Mouse (Mus musculus) megakaryocyte, adult 5-6 weeks (primary cell): Measurements from ENCODE around the gene Capn10. TPM values are rescaled to one million over a fixed set of nuclear protein-coding genes. Genes with fewer than 3 reads are reported as not detected.
A peak's percentile ranks its signal among the peaks of the same experiment; 100 is the strongest.
"Not testable (repeated sequence)": the region's sequence is repeated elsewhere in the genome, so short reads cannot be mapped to it uniquely, and the experiment has no call there.

Experiments used
- ATAC-seq: 2 replicates; pipeline ENCODE4 v1.8.0; 2016; ENCODE audit warnings: mild to moderate bottlenecking, inconsistent platforms; ENCODE audit not compliant: poor library complexity, severe bottlenecking
- total RNA-seq, 2 experiments: library from RNA; stranded (forward) in 1 of 2; stranded (reverse) in 1 of 2; fragments of 153-499, 151-499 nt in 1 of 2; fragments of 221-1000, 200-1000 nt in 1 of 2; gene quantifications; 2 replicates each; pipeline versions ENCODE4 v1.2.3 to v1.2.4; 2015 to 2017

Gene Capn10
- total RNA-seq, 2 experiments from 2014 or later: 5.2 to 6.4 TPM

DNA sequence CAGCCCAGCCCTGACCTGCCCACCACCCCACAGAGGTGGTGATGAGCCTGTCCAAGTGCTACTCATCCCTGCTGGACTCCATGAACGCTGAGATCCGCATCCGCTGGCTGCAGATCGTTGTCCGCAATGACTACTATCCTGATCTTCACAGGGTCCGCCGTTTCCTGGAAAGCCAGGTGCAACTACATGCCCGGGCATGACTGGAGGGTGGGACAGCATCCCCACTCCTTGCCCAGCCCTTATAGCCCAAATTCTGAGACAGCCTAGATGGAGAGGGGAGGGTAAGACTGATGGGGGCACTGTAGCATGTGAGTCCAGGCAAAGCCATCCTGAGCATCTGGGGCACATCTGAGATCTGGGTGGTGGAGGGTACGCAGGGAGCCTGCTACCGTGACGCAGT, 15.0 kb upstream of the Capn10 start:
- ATAC-seq: no peak

DNA sequence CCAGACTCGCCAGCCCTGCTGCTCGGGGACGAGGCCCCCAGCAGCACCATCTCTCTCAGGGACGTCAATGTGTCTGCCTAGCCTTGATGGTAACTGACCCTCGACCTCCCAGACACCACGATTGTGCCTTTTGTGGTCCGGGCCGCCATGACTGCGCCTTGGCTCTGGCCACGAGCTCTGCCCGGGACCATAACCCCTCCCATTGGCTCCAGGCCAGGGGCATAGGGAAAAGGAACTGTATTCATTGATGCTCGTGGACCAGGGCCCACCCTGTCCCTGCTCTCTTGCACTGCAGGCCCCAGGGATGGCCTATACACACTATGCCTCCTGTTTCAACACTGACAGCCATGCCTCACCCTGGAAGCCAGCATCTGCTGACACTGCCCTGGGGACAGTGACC, 14.4 kb upstream of the Capn10 start:
- ATAC-seq: no peak

DNA sequence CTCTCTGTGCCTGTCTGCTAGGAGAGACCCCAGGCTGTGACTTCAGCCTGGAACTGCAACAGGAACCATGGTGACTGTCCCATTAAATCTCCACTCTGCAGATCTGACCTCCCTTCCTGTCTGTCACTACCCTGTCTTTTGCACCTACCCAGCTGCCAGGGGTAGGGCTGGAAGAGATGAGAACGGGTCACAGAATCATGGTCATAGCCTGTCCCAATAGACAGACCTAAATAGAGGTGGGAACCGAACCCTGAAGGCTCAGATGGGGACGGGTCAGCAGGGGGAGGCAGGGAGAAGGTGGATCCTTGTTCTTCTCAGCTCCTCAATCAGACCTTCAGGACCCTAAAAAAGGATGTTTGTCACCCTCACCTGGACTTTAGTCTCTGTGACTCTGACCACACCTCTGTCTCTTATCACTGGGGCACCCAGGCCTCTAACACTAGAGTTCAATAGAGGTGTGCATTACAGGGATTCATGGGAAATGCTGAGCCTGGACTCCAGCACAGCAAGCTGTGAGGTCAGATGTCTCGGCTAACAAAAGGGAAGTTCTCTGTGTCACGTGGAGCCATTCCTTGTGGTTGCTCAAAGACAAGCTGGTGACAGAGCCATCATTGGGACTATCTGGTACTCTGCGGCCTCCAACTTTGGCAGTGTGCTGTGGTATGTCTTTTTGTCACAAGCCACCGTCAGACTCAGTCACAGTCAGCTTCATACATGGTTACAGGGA, 13.5 kb upstream of the Capn10 start:
- ATAC-seq: peak; percentile 83

DNA sequence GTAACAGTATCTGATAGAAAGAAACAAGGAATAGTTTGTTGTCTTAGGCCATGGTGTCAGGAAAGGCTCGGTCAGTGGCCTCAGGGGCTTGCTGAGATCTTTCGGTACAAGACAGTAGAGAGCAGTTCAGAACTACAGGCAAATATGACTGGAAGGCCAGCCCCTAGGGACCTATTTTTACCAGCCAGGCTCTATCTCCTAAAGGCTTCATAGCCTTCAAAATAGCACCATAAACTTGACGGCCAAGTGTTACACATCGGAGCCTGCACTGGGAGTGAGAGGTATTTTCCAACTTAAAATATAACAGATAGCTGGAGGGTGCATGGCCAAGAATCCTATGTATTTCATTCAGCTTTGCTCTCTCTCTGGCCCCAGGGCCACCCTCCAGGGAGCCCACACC, 12.7 kb upstream of the Capn10 start:
- no peak for ATAC-seq

DNA sequence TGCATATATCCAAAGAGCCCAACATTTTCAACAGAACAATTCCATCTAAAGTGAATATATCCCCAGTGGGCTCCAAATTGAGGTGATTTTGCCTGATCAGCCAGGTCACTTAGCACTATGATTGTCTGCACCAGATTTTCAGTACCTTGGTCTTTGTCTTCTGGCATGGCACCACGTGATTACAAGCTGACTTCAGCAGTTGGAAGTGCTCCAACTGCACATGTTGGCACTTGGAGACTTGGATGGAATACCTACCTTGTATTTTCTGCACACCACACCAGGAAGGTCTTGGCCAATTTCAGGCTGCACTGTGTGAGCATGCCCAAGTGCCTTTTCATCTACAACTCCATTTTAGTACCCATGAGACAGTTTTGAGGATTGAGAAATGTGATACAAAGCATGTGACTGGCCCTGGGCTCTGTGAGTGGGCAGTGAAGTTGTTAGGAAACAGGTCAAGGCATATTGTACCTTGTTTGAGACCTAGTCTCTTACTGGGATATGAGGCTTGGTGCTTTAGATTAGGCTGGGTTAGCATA, 3.9 kb upstream of the Capn10 start:
- no peak for ATAC-seq

DNA sequence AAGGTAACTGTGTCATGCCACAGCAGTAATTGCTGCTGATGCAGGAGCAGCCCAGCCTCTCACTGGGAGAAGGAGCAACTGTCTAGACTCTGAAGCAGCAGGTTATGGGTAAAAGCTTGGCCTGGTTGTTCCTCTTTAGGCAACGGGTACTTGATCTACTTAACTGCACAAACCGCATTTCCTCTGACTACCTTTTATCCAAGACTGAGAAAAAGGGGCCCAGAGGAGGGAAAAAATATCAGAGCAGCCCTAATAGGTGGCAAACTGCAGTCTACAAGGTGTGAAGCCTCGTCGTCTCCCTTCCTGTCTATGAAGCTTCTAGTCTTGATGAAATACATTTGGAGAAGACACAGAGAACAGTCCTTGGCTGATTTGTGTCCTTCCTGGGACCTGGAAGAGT, 565 bp upstream of the Capn10 start:
- ATAC-seq: peak; percentile 24; the same call in 1 of the 2 replicates

DNA sequence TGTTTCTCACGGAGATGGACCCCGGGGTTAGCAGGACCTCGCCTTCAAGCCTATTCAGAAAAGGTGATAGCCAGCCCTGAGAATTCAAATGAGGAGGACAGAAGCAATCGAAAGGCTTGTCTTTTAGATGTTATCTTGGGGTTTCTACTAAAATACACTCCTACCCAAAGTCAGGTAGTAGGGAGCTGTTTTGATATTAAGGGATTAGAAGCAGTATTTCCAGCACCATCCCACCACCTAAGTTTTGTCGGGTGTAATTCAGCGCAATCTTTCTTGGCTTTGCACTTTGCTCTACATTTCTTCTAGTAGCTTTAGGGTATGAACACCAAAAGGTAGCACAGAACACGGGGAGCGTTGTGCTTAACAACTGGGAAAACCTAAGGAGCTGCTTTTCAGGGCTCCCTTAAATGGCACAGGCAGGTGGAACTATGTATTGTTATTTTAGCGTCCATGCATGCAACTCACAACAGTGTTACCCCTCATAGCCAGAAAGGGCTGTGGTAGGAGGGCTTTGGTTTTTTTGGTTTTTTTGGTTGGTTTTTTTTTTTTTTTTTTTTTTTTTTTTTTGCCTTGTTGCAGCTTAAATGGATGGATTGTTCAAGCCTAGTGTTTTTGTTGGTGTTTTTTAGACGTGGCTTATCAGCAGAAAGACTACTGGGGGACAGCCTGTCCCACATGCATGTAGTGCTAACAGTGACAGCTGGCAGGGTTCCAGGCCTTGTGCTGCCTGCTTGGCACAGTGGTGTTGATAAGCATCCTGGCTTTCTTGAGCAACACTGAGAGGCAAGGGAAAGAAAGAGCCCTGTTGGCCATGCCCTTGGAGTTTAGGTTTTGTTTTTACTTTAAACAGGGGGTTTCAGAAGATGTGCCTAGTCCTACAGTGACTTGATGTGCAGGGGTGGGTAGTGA, 1.1 kb downstream of the Capn10 start:
- no peak for ATAC-seq

DNA sequence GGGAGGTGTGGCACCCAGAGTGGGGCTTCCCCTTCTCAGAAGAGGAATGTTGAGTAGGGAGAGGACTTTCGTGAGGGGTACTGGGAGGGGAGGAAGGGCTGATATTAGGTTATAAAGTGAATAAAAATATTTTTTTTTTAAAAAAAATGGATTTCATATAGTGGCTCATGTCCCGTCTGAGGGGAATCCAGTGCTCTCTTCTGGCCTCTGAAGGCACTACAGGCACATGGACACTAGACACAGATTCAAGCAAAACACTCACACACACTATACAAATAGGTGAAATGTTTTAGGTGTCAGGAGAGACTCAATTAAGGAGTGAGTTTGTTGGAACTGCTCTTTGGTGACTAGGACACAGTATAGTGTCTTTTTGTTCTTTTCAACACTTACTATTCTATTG, 1.8 kb downstream of the Capn10 start:
- no peak for ATAC-seq

DNA sequence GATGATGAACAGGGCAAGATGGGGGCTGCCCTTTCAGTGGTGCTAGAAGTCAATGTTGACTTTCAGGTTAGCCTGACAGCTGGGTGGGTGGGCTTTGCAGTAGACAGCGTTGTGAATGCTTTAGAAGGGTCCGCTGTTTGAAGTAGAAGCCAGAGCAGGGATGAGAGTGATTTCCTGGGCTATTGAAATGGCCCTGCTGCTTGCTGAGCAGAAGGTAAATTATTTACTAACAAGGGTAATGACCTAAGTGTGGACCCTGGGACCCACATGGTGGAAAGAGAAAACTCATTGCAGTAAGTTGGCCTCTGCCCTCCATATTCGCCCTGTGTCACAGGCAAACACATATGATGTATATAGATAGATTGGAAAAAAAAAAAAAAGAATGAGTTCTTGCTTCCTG, 2.3 kb downstream of the Capn10 start:
- ATAC-seq: no peak

DNA sequence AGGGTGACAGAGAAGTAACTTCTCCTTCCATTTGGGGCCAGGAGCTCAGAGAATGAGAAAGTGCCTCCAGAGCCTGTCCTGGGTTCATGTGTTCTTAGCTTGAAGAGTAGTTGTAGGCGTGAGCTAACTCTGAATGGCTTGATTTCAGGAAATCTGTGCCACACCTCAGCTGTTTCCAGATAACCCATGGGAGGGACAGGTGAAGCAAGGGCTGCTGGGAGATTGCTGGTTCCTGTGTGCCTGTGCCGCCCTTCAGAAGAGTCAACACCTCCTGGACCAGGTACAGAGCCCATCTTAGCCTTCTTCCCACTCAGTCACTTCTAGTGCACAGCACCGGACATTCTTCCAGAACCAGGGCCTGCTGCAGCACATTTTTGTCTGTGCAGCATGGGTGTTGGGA, 3.6 kb downstream of the Capn10 start:
- ATAC-seq: no peak

DNA sequence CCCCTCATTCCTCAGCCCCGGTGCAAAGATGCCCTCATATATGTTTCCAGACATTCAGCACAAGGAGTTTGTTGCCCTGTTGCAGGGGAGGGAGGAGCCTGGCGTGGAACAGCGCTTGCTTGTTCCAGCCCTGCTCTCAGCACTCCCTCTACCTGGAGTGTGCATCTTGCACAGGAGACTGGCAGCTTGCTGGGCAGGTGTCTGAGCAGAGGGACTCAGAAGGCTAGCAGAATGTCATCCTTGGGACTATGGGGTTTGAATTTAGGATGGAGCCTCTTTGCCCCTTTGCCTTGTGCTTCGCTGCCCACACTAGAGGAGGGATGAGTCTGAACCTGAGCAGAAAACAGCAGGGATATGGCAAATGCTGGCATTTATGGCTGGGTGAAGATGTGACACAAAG, 5.6 kb downstream of the Capn10 start:
- no peak for ATAC-seq

DNA sequence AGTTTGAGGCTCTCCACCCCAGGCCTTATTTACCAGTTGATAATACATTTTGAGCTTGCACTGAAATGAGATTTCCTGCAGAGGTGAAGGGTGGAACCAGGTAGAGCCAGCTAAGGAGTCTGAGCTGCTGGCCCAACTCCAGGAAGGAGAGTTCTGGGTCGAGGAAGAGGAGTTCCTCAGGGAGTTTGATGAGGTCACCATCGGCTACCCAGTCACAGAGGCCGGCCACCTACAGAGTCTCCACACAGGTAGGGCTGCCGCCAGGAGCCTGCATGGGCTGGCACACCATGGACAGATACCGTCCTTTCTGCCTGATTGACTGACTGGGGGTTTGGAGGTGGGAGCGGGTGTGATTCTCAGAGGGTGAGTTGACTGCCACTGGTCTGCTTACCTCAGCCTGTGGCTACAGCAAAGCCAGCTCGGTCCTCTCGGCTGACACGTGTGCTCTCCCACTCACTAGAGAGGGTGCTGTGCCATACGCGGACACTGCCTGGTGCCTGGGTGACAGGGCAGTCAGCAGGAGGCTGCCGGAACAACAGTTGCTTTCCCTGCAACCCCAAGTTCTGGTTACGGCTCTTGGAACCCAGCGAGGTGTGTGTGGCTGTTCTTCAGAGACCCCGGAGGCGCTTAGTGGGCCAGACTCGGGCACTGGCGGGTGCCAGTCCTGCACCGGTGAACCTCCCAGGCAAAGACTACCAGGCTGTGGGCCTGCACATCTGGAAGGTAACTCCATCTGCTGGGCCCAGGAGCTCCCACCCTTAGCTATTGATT, 9.2 kb downstream of the Capn10 start:
- ATAC-seq: no peak

DNA sequence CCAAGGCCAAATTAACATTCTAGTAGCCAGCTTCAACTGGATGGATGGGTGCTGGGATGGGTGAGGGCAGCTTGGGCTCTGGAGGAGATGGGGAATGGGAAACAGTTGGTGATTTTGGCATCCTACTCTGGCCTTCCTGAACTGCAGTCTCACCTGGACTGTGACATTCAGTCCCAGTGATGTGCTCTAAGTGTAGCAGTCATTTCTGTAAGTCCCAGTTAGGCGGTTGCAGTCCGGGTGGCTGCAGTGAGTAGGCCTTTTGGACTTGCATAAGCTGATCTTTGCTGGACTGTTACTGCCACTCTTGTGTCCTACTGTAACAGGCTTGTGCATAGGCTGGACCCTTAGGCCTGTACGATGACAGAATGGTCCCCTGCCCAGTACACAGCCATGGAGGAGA, 13.8 kb downstream of the Capn10 start:
- ATAC-seq: no peak

DNA sequence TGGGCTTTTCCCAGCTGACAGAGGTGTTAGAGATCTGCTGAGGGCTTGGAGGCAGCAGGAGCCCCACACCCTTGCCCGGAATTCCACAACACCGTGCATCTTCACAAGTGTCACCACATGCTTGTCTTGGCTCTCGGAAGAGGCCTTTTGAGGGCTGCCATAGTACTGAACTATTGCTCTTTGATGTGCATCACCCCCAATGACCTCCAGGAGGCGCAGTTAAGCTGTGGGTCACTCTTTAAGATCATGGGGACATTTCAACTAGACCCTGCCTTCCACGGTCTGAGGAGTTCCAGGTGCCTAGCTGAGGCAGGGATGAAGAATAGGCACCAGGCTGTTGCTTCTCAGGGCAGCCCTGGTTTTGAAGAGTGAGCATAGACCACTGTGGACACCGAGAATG, 15.2 kb downstream of the Capn10 start:
- ATAC-seq: peak; percentile 64

DNA sequence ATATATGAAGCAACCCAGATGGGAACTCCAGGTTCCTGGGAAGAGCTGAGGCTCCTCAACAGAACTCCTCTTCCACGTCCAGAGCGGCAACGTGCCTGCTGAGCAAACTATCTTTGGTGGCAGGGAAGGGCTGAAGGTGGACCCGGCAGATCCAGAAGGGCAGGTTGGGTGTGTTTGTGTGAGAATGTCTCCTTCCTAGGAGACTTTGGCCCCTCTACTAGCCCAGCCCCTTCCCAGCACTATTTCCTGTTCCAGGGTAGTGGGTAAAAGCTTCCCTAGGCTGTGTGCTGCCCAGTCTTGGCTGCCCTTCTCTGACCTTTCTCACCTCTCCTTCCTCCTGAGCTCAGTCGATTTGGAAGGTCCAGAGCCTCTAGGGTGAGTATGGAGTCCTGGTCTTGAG, 16.4 kb downstream of the Capn10 start, which contains the start of gene Gpr35:
Gpr35 (plus strand) TSS at position 259 of the 400 bp plus-strand sequence.
- no peak for ATAC-seq

DNA sequence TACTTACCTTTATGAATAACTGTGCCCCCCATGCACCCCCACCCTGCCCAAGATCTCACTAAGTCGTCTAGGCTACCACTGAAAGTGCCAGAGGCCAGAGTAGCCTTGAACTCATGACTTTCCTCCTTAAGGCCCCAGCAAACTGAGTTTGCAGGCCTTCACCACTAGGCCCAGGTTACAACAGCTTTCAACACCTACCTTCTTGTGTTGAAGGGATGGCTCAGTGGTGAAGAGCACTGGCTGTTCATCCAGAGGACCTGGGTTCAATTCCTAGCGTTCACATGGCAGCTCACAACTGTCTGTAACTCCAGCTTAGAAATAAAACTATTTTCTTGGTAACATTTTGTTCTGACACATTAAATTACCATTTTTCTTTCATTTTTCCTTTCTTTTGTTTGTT, 19.5 kb downstream of the Capn10 start:
- ATAC-seq: no peak

DNA sequence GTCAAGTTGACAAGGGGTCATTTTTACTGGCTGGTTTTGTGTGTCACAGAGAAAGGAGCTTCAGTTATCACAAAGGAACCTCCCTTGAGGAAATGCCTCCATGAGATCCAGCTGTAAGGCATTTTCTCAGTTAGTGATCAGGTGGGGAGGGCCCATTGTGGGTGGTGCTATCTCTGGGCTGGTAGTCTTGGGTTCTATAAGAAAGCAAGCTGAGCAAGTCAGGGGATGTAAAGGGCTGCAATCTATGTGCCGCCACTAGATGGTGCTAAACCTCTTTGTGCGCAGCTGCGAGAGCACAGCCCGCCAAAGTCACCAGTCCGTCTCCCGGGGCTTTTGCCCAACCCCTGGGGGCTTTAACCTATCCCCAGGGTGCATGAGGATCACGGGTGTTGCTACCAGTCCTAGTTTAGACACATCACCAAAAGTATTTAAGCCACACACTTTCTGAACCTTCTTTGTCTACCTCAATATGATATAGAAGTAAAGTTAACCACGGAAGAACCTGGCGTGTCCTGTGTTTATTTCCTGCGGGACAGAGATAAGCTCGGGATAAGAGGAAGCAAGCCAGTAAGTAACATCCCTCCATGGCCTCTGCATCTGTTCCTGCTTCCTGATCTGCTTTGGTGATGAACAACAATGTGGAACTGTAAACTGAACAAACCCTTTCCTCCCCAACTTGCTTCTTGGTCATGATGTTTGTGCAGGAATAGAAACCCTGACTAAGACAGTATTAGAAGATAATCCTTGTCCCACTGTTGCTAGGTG, 22.6 kb downstream of the Capn10 start:
- not testable (repeated sequence) for ATAC-seq

DNA sequence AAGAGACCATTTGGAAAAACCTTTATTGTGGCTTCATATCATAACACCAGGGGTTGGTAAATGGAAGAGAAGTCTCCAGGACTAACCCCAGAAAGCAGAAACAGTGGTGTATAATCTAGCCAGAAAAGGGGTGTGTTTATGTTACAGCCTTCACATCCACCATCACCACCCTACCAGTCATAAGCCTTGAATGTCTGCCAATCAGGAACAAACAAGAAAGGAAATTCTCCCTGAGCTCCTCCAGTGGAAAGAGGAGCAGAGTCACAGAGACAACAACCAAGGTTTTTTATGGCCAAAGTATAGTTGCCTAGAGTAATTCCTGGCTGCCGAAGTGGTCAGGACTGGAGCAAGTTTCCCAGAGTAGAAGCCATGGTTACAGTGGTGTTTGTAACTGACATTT, 24.8 kb downstream of the Capn10 start:
- ATAC-seq: no peak

DNA sequence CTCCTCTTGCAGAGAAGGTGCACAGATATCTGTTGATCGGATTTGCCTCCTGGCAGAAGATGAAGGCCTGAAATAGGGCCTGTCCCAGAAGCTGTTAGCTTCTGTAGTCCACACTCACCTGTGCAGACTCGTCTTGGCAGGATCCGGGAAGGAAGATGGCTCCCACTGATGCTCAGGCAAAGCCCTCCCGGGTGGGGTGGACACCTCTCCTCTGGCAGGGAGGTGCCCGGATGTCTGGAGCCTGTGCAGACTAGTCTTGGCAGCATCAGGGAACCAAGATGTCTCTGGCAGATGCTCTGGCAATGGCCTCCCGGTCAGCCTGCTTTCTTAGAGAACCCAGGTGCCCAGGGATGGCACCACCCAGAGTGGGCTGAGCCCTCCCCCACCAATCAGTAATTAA, 36.6 kb downstream of the Capn10 start:
- ATAC-seq: not testable (repeated sequence)
